Mouse (Mus musculus): Measurements from ENCODE around the gene Tshz2.

DNA sequence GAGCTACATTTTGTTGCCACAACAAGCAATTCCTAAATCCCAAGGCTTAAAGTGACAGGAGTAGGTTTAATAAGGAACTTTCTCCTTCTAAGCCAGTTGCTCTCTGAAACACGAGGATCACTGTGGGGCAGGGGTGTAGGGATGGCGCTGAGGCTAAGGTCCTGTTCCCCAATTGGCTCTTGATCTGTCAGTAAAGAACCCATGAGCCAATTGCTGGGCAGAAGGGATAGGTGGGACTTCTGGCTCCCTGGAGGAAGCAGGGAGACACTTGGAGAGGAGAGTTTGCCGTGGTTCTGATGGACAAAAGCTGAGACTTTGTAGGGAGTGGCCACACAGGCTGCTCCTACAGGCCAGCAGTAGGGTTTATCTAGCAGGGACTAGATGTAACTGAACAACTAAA lies 128.9 kb downstream of the Tshz2 start:
- TF ChIP-seq MAX (IDR thresholded peaks at IDR 0.05) = no peak
- no peak for TF ChIP-seq CTCF (IDR thresholded peaks at IDR 0.05; ENCODE audit: control insufficient read depth, insufficient read depth, insufficient read length)
- no peak for TF ChIP-seq USF1 (IDR thresholded peaks at IDR 0.05; ENCODE audit: low read depth)
- TF ChIP-seq FOSL1 (IDR thresholded peaks at IDR 0.05; ENCODE audit: insufficient read depth, low read length, poor library complexity, severe bottlenecking) = no peak
- no peak for TF ChIP-seq MYOD1 (IDR thresholded peaks at IDR 0.05; ENCODE audit: control insufficient read depth, insufficient read length, low read depth)
- no peak for TF ChIP-seq MYOG (IDR thresholded peaks at IDR 0.05; ENCODE audit: control insufficient read depth, extremely low read depth, insufficient read length)
